Mouse (Mus musculus) embryonic facial prominence, embryonic 15.5 days (tissue): ENCODE data around the gene Gnptab. TPM values are rescaled to one million over a fixed set of nuclear protein-coding genes. Genes with fewer than 3 reads are reported as not detected.

Experiments used
- ATAC-seq: fragments of 200-750 bp; cut with Nextera tagmentation; 2 replicates; pipeline ENCODE4 v1.8.0; 2017; ENCODE audit warnings: low read depth, moderate TSS enrichment; ENCODE audit not compliant: insufficient number of reproducible peaks, low FRiP score, low TSS enrichment
- H3K27ac ChIP-seq: fragments of 300-500 bp; sonication (generic); replicated peaks from 2 replicates; pipeline ENCODE4 v1.5.1; 2015; ENCODE audit warnings: mild to moderate bottlenecking, inconsistent platforms
- H3K27me3 ChIP-seq: fragments of 300-500 bp; sonication (generic); 2 replicates; pipeline ENCODE4 v1.6.1; 2015; ENCODE audit warnings: inconsistent platforms
- H3K36me3 ChIP-seq: fragments of 300-500 bp; sonication (generic); 2 replicates; pipeline ENCODE4 v1.6.1; 2015; ENCODE audit warnings: mild to moderate bottlenecking, inconsistent platforms
- H3K4me1 ChIP-seq: fragments of 300-500 bp; sonication (generic); 2 replicates; pipeline ENCODE4 v1.6.1; 2015; ENCODE audit warnings: inconsistent platforms
- H3K4me2 ChIP-seq: fragments of 300-500 bp; sonication (generic); replicated peaks from 2 replicates; pipeline ENCODE4 v1.6.1; 2015; ENCODE audit warnings: mild to moderate bottlenecking, inconsistent platforms
- H3K4me3 ChIP-seq: fragments of 300-500 bp; sonication (generic); replicated peaks from 2 replicates; pipeline ENCODE4 v1.5.1; 2015; ENCODE audit warnings: mild to moderate bottlenecking, inconsistent platforms
- H3K9ac ChIP-seq: fragments of 300-500 bp; sonication (generic); 2 replicates; pipeline ENCODE4 v1.6.1; 2015; ENCODE audit warnings: inconsistent platforms
- H3K9me3 ChIP-seq: fragments of 300-500 bp; sonication (generic); replicated peaks from 2 replicates; pipeline ENCODE4 v1.6.1; 2016; ENCODE audit warnings: inconsistent platforms
- WGBS: fragments of 180-500 bp; shearing (Covaris S2); methylation state at CpG from one replicate; pipeline ENCODE4 v1.1.7; 2015; 5-methylcytosine and 5-hydroxymethylcytosine counted together
- polyA plus RNA-seq: library from polyadenylated mRNA; unstranded; fragments of >200 nt; fragmentation: Nextera tagmentation; extraction: Ambion mirVana; gene quantifications from 2 replicates; pipeline ENCODE4 v1.2.1, GENCODE M21; 2015

The Gnptab gene
- polyA plus RNA-seq, 1 experiment from 2014 or later, result 11.0 TPM

- Histone ChIP-seq H3K27ac (no peak overlapping the region), H3K36me3 (no peaks in the 10 kb centered on the region), H3K4me3 (no peak overlapping the region), H3K9ac (no peak overlapping the region), H3K9me3 (no peaks in the 10 kb centered on the region), H3K4me1 (peaks cover 17% of the 10 kb centered on the region), H3K27me3 (no peaks in the 10 kb centered on the region), H3K4me2 (no peak overlapping the region)
- WGBS, result 87% methylated on average over 4 of the region's 4 CpGs
- no peak for ATAC-seq
Measured at GRCm38 (mm10) chr10:88377666-88378065, 1.3 kb upstream of the Gnptab start.

GRCm38 (mm10) chr10:88380002-88380401 is 1.1 kb downstream of the Gnptab start:
- no peak for ATAC-seq
- H3K27ac ChIP-seq, result peak overlapping the region; percentile 29; the same call in 1 of the 2 replicates
- 3% methylated on average over 11 of the region's 11 CpGs for WGBS
- no peaks in the 10 kb centered on the region for H3K27me3 ChIP-seq
- peak overlapping the region; percentile 87 for H3K4me3 ChIP-seq
- H3K36me3 ChIP-seq, result no peaks in the 10 kb centered on the region
- peaks cover 17% of the 10 kb centered on the region for H3K4me1 ChIP-seq
- H3K4me2 ChIP-seq, result peak overlapping the region; percentile 84
- H3K9me3 ChIP-seq, result no peaks in the 10 kb centered on the region
- H3K9ac ChIP-seq, result peak overlapping the region; percentile 55; the same call in 1 of the 2 replicates

GRCm38 (mm10) chr10:88380430-88381060 is 1.6 kb downstream of the Gnptab start:
- no peak for ATAC-seq
- Histone ChIP-seq H3K9ac (no peak overlapping the region), H3K27me3 (no peaks in the 10 kb centered on the region), H3K36me3 (no peaks in the 10 kb centered on the region), H3K4me2 (peak overlapping the region; percentile 84), H3K4me3 (peak overlapping the region; percentile 87), H3K9me3 (no peaks in the 10 kb centered on the region), H3K4me1 (peaks cover 17% of the 10 kb centered on the region), H3K27ac (no peak overlapping the region)
- 39% methylated on average over 14 of the region's 14 CpGs for WGBS

- 69% methylated on average over 4 of the region's 4 CpGs for WGBS
- Histone ChIP-seq H3K4me2 (no peak overlapping the region), H3K9ac (no peak overlapping the region), H3K27me3 (no peaks in the 10 kb centered on the region), H3K27ac (no peak overlapping the region), H3K4me1 (peaks cover 17% of the 10 kb centered on the region), H3K9me3 (no peaks in the 10 kb centered on the region), H3K4me3 (no peak overlapping the region), H3K36me3 (no peaks in the 10 kb centered on the region)
- ATAC-seq, result no peak
Measured at GRCm38 (mm10) chr10:88381286-88381685, 2.4 kb downstream of the Gnptab start.

GRCm38 (mm10) chr10:88382009-88382408 is 3.1 kb downstream of the Gnptab start:
- Histone ChIP-seq H3K4me1 (peaks cover 17% of the 10 kb centered on the region), H3K36me3 (no peaks in the 10 kb centered on the region), H3K4me2 (no peak overlapping the region), H3K4me3 (no peak overlapping the region), H3K27me3 (no peaks in the 10 kb centered on the region), H3K27ac (no peak overlapping the region), H3K9ac (no peak overlapping the region), H3K9me3 (no peaks in the 10 kb centered on the region)
- ATAC-seq, result no peak
- 71% methylated on average over 6 of the region's 6 CpGs for WGBS

GRCm38 (mm10) chr10:88383479-88383878 is 4.5 kb downstream of the Gnptab start:
- H3K9ac ChIP-seq, result no peak overlapping the region
- H3K4me2 ChIP-seq, result no peak overlapping the region
- no peaks in the 10 kb centered on the region for H3K27me3 ChIP-seq
- peaks cover 17% of the 10 kb centered on the region for H3K4me1 ChIP-seq
- no peak overlapping the region for H3K4me3 ChIP-seq
- ATAC-seq, result no peak
- H3K9me3 ChIP-seq, result no peaks in the 10 kb centered on the region
- H3K36me3 ChIP-seq, result no peaks in the 10 kb centered on the region
- H3K27ac ChIP-seq, result no peak overlapping the region
- 57% methylated on average over 4 of the region's 4 CpGs for WGBS

- peaks cover 17% of the 10 kb centered on the region for H3K4me1 ChIP-seq
- no peak overlapping the region for H3K27ac ChIP-seq
- no peaks in the 10 kb centered on the region for H3K9me3 ChIP-seq
- no peak for ATAC-seq
- H3K4me2 ChIP-seq, result no peak overlapping the region
- 53% methylated on average over 5 of the region's 5 CpGs for WGBS
- no peaks in the 10 kb centered on the region for H3K27me3 ChIP-seq
- H3K9ac ChIP-seq, result no peak overlapping the region
- no peaks in the 10 kb centered on the region for H3K36me3 ChIP-seq
- H3K4me3 ChIP-seq, result no peak overlapping the region
Measured at GRCm38 (mm10) chr10:88384081-88384480, 5.1 kb downstream of the Gnptab start.

- H3K9ac ChIP-seq, result no peak overlapping the region
- no peaks in the 10 kb centered on the region for H3K36me3 ChIP-seq
- peaks cover 23% of the 10 kb centered on the region for H3K4me1 ChIP-seq
- H3K4me2 ChIP-seq, result no peak overlapping the region
- H3K9me3 ChIP-seq, result no peaks in the 10 kb centered on the region
- no peak for ATAC-seq
- H3K27ac ChIP-seq, result no peak overlapping the region
- no peak overlapping the region for H3K4me3 ChIP-seq
- no peaks in the 10 kb centered on the region for H3K27me3 ChIP-seq
- WGBS, result 89% methylated on average over 11 of the region's 11 CpGs
Measured at GRCm38 (mm10) chr10:88385290-88385689, 6.4 kb downstream of the Gnptab start.

GRCm38 (mm10) chr10:88385758-88386157 is 6.8 kb downstream of the Gnptab start:
- no peak for ATAC-seq
- Histone ChIP-seq H3K4me3 (no peak overlapping the region), H3K9me3 (no peaks in the 10 kb centered on the region), H3K27ac (no peak overlapping the region), H3K9ac (no peak overlapping the region), H3K4me1 (peaks cover 23% of the 10 kb centered on the region), H3K4me2 (no peak overlapping the region), H3K27me3 (no peaks in the 10 kb centered on the region), H3K36me3 (no peaks in the 10 kb centered on the region)
- 64% methylated on average over 6 of the region's 6 CpGs for WGBS

- H3K27ac ChIP-seq, result no peak overlapping the region
- H3K9ac ChIP-seq, result no peak overlapping the region
- WGBS, result 57% methylated on average over 6 of the region's 6 CpGs
- peaks cover 20% of the 10 kb centered on the region for H3K4me1 ChIP-seq
- no peaks in the 10 kb centered on the region for H3K9me3 ChIP-seq
- H3K27me3 ChIP-seq, result no peaks in the 10 kb centered on the region
- ATAC-seq, result no peak
- H3K4me3 ChIP-seq, result no peak overlapping the region
- no peak overlapping the region for H3K4me2 ChIP-seq
- no peaks in the 10 kb centered on the region for H3K36me3 ChIP-seq
Measured at GRCm38 (mm10) chr10:88386251-88386650, 7.3 kb downstream of the Gnptab start.

GRCm38 (mm10) chr10:88389576-88389975 is 10.6 kb downstream of the Gnptab start:
- Histone ChIP-seq H3K36me3 (no peaks in the 10 kb centered on the region), H3K4me2 (no peak overlapping the region), H3K4me1 (peaks cover 16% of the 10 kb centered on the region), H3K9me3 (no peaks in the 10 kb centered on the region), H3K9ac (no peak overlapping the region), H3K27ac (no peak overlapping the region), H3K4me3 (no peak overlapping the region), H3K27me3 (no peaks in the 10 kb centered on the region)
- WGBS, result 36% methylated on average over 4 of the region's 4 CpGs
- no peak for ATAC-seq
